Mouse (Mus musculus) heart, embryonic 10.5 days (tissue): ENCODE measurements at regions not wholly inside any gene's neighbourhood (a gene's known extent, or its start where the extent isn't known, plus 50 kb on each side); places are given as distances from the start of the nearest gene placed in this dataset.

Source experiments
- DNase-seq: peaks from one replicate; pipeline ENCODE4 v3.0.0-alpha.2; 2017; ENCODE audit warnings: low spot score
- H3K27ac ChIP-seq: fragments of 300-500 bp; sonication (generic); 2 replicates; pipeline ENCODE4 v1.5.1; 2016; ENCODE audit warnings: mild to moderate bottlenecking
- H3K27me3 ChIP-seq: fragments of 300-500 bp; sonication (generic); 2 replicates; pipeline ENCODE4 v1.6.1; 2016; ENCODE audit warnings: mild to moderate bottlenecking; ENCODE audit not compliant: poor library complexity, insufficient read depth, severe bottlenecking
- H3K36me3 ChIP-seq: fragments of 300-500 bp; sonication (generic); 2 replicates; pipeline ENCODE4 v1.6.1; 2016; ENCODE audit warnings: mild to moderate bottlenecking, moderate library complexity
- H3K4me1 ChIP-seq: fragments of 300-500 bp; sonication (generic); 2 replicates; pipeline ENCODE4 v1.6.1; 2016; ENCODE audit warnings: mild to moderate bottlenecking
- H3K4me3 ChIP-seq: fragments of 300-500 bp; sonication (generic); 2 replicates; pipeline ENCODE4 v1.5.1; 2016; ENCODE audit warnings: mild to moderate bottlenecking, moderate library complexity
- H3K9me3 ChIP-seq: fragments of 300-500 bp; sonication (generic); 2 replicates; pipeline ENCODE4 v1.6.1; 2016; ENCODE audit warnings: mild to moderate bottlenecking, moderate library complexity
- WGBS: fragments of 180-500 bp; shearing (Covaris S2); methylation state at CpG from one replicate; pipeline ENCODE4 v1.1.7; 2016; 5-methylcytosine and 5-hydroxymethylcytosine counted together

DNA sequence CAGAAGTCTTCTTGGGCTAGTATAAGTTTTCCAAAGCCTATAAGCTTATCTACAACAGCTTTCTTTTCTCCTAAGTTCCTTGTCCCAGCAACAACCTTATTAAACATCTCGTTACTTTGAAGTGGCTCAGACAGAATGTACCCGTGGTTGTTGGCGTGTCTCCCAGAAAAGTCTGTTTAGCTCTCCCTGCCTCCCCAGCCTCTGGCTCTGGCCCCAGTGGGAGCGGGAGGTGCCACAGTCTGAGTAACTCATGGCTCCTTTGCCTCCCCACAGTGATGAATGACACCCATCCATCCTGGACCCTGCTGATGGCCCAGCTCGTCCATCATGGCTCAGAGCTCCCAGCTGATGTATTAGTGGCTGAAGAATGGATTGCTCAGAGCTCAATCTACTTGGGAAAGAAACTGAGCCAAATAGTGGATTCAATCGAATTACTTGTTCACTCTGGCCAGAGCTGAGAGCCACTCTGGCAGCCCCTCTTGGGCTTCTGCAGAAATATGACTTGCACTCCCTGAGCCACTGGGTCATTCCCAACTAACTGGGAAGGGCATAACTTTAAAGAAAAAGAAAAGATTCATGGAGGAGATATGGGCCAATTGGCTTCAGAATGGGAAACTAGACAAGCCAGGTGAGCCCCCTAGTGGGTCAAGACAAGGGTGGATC lies 170.5 kb downstream of the Dhx35 start:
- Histone ChIP-seq H3K27me3 (no peaks in the 10 kb centered on the region), H3K9me3 (no peaks in the 10 kb centered on the region), H3K36me3 (no peaks in the 10 kb centered on the region), H3K4me3 (no peak overlapping the region), H3K27ac (no peak overlapping the region), H3K4me1 (no peaks in the 10 kb centered on the region)
- 78% methylated on average over 6 of the region's 6 CpGs for WGBS
- no peak for DNase-seq

DNA sequence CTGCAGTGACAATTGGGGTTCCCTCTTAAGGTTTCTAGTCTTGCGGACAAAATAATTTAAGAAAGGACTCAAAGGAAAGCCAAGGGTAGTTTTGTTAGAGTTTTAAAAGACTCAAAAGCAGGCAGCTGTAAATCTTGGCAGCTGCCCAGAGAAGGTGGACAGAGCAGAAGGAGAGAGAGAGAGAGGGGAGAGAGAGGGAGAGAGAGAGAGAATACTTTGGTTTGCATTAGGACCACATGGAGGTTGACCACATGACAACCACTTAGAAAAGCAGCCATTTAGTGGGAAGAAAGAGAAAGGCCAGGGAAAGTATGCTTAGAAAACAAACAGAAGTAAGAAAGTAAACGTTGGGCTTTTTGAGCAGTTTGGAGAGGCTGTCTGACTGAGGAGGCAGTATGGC lies 177.6 kb downstream of the Dhx35 start:
- no peaks in the 10 kb centered on the region for H3K27me3 ChIP-seq
- H3K36me3 ChIP-seq, result no peaks in the 10 kb centered on the region
- 62% methylated on average over 2 of the region's 2 CpGs for WGBS
- H3K9me3 ChIP-seq, result no peaks in the 10 kb centered on the region
- no peak for DNase-seq
- no peak overlapping the region for H3K4me3 ChIP-seq
- H3K27ac ChIP-seq, result no peak overlapping the region
- no peaks in the 10 kb centered on the region for H3K4me1 ChIP-seq

DNA sequence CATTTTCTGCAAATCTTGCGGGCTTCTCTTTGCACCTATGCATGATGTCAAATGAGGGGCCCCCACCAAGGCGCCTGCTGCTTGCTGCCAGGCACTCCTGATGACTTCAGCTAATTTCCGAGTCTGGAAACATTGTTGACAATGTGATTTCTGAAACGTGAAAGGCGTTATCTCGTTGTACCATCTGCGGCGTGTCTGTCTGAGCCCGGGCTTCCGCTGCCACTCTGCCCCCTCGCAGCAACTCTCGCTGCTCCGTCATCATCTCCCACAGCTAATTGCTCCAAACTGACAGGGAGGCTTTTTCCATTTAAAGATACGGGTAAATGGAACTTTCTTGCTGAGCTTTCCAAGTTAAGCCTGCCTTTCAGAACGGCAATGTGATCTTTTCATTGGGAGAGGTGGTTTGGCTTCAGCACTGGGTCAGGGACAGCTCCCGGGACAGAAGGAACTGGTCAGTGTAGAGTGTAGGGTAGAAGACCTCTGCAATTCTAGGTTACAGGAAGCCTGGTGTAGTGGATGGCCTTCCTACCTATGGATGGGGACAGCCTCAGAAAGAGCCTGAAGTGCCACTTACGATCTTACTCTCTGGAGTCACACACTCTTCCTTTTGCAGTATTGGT lies 191.0 kb downstream of the Dhx35 start:
- DNase-seq, result no peak
- Histone ChIP-seq H3K36me3 (no peaks in the 10 kb centered on the region), H3K4me1 (no peaks in the 10 kb centered on the region), H3K27ac (no peak overlapping the region), H3K9me3 (no peaks in the 10 kb centered on the region), H3K27me3 (no peaks in the 10 kb centered on the region), H3K4me3 (no peak overlapping the region)
- WGBS, result 70% methylated on average over 17 of the region's 17 CpGs

DNA sequence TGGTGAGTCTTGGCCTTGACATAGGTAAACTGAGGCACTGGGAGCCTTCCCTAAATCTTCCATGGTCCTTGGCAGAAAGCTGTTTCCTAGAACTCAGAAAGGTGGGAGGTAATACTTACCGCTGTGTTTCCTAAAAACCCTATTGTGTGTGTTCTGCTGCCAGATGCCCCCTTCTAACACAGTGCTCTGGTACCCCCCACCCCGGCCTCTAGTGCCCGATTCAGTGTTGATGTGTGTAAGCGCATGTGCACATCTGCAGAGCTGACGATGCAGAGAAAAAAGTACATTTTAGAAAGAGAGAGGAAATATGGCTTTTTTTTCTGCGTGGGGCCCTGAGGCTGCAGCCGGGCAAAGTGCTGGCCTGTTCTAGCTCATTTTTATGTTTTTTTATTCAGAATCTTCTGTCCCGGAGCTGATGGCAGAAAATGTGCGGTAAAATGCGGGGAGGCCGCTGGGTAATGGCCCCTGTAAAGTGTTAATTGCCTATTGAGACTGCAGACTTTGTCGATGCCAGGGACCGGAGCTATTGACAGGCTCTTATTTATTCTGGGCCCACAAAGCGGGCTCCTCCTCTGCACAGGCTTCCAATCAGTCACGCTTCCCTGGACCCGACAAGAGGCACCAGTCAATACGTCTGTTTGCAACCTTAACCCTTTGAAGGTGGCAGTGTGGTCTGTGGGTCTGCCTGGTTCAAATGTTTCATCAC lies 208.0 kb downstream of the Dhx35 start:
- Histone ChIP-seq H3K27ac (no peak overlapping the region), H3K4me1 (no peaks in the 10 kb centered on the region), H3K9me3 (no peaks in the 10 kb centered on the region), H3K27me3 (no peaks in the 10 kb centered on the region), H3K4me3 (no peak overlapping the region), H3K36me3 (no peaks in the 10 kb centered on the region)
- WGBS, result 57% methylated on average over 17 of the region's 17 CpGs
- no peak for DNase-seq

DNA sequence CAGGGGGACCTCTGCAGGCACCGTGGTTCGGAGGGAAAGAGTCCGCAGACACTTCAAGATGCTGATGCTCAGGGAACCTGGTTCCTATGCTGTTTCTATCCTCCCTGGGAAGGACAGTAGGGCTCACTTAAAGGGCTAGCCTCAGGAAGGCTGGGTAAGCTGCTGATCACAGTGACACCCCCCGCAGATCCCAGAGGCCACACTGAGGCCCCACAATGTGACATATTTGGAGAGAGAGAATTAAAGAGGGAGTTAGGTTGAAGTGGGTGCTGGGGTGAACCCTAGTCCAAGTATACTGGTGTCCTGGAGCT lies 208.5 kb downstream of the Dhx35 start:
- Histone ChIP-seq H3K4me1 (no peaks in the 10 kb centered on the region), H3K4me3 (no peak overlapping the region), H3K27ac (no peak overlapping the region), H3K27me3 (no peaks in the 10 kb centered on the region), H3K36me3 (no peaks in the 10 kb centered on the region), H3K9me3 (no peaks in the 10 kb centered on the region)
- 66% methylated on average over 4 of the region's 4 CpGs for WGBS
- no peak for DNase-seq

DNA sequence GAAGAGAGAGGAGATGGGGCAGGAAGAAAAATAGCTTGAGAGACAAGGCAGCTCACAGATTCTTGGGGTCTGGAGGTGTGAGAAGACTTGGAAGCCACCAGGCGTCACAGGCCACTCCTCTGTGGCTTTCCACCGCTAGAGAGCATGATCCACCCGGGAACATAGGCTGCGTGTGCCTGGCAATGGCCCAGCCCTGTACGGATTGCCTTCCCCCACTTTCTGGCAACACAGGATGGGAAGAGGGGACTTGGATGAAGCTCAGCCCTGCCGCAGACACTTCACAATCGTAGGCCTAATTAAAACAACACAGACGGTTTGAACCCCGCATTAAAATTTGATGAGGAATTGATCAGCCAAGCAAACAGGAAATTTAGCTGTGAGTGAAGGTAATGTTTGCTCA lies 209.8 kb downstream of the Dhx35 start:
- no peaks in the 10 kb centered on the region for H3K27me3 ChIP-seq
- no peaks in the 10 kb centered on the region for H3K36me3 ChIP-seq
- H3K4me3 ChIP-seq, result no peak overlapping the region
- H3K27ac ChIP-seq, result no peak overlapping the region
- WGBS, result 77% methylated on average over 9 of the region's 9 CpGs
- DNase-seq, result no peak
- no peaks in the 10 kb centered on the region for H3K4me1 ChIP-seq
- H3K9me3 ChIP-seq, result no peaks in the 10 kb centered on the region

DNA sequence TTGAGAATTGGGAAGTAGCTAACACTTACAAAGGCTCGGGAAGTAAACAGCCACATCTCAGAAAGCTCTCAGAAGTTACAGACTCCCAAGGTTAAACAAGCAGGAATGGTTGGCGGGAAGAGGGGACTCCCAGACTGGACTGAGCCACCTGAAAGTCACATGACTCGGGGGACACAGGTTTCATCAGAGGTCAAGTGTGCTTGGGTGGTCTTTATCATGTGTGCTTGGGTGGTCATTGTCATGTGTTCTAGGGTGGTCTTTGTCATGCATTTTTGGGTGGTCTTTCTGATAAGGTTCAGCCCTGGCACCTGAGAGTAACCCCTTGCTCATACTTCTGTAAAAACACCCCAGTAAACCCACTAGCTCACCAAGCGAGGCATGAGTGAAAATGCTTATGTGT lies 218.1 kb downstream of the Dhx35 start:
- 79% methylated on average over 4 of the region's 4 CpGs for WGBS
- Histone ChIP-seq H3K36me3 (no peaks in the 10 kb centered on the region), H3K9me3 (no peaks in the 10 kb centered on the region), H3K27me3 (no peaks in the 10 kb centered on the region), H3K4me3 (no peak overlapping the region), H3K27ac (no peak overlapping the region), H3K4me1 (no peaks in the 10 kb centered on the region)
- DNase-seq, result no peak

DNA sequence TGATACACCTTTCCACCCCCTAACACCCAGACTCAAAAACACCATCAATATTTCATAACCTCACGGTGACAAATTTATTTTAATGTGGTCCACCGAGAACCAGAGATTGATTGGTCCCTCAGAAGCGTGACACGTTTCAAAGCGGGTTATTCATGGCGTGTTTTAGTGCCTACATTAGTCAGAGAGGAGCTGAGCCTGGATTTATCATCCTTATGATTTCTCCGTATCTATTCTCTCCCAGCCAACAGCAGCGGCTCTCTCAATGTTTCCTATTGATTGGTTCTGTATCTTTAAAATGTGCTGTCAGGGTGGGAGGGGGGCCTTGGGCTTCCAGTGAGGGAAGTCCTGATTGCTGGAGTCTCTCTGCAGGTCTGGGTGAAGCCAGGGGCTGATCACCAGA lies 219.9 kb downstream of the Dhx35 start:
- no peak for DNase-seq
- no peaks in the 10 kb centered on the region for H3K27me3 ChIP-seq
- WGBS, result 82% methylated on average over 8 of the region's 8 CpGs
- H3K4me3 ChIP-seq, result no peak overlapping the region
- H3K4me1 ChIP-seq, result peaks cover 1% of the 10 kb centered on the region
- H3K27ac ChIP-seq, result no peak overlapping the region
- H3K36me3 ChIP-seq, result no peaks in the 10 kb centered on the region
- no peaks in the 10 kb centered on the region for H3K9me3 ChIP-seq

DNA sequence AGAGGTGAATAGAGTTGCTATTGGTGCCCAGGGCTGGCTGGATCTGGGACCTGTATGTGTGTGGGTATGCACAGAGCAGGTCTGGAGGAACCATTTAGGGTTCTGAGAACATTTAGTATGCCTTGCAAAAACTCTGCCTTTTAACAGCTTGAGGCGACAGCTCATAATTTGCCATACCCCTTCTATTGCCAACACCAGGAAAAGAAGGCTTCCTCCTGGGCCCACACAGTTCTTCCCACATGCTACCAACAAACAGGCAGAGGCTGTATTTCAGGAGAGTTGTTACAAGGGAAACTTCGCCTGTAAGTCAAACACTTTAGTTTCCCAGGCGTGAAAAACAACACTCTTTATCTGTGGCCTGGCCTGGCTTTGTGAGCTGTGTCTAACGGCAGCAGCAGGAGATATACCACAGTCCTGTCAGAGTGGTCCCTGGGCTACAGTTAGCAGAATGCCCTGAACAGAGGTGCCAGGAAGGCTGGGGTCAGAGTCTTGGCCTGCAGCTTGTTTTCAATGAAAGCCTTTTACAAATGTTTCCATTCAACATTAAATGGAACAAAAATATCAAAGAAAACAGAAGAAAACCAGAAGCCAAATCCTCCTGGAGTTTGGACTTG lies 225.4 kb downstream of the Dhx35 start:
- peak overlapping the region; percentile 24; the same call in 1 of the 2 replicates for H3K27ac ChIP-seq
- 30% methylated on average over 4 of the region's 4 CpGs for WGBS
- no peak for DNase-seq

DNA sequence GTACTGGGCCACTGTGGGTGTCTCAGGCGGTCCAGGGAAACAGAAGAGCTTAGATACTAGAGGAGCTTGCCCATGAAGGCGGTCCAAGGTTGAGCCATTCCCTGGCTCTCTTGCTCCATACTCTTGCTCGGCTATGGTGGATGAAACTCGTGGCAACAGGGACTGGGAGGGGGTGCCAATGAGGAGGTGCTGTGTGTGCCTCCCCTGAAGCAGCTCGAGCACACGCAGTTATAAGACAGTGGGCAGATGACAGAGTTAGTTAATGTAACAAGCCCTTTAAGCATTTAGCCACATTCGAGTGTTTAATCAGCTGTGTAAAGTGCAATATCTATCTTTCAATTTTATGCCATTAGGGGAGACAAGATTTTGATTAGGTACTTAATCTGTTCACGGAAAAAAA lies 237.5 kb downstream of the Dhx35 start:
- Histone ChIP-seq H3K36me3 (no peaks in the 10 kb centered on the region), H3K27ac (no peak overlapping the region), H3K27me3 (peaks cover 8% of the 10 kb centered on the region; the same call in 1 of the 2 replicates), H3K4me3 (no peak overlapping the region), H3K4me1 (no peaks in the 10 kb centered on the region), H3K9me3 (no peaks in the 10 kb centered on the region)
- whole genome bisulfite sequencing, result 80% methylated on average over 8 of the region's 8 CpGs
- DNase-seq, result no peak

More for the DNA sequence above, 225.4 kb downstream of the Dhx35 start:
- H3K4me1 ChIP-seq, result peaks cover 10% of the 10 kb centered on the region
- H3K4me3 ChIP-seq, result no peak overlapping the region
- H3K9me3 ChIP-seq, result no peaks in the 10 kb centered on the region
- H3K36me3 ChIP-seq, result no peaks in the 10 kb centered on the region
- no peaks in the 10 kb centered on the region for H3K27me3 ChIP-seq

DNA sequence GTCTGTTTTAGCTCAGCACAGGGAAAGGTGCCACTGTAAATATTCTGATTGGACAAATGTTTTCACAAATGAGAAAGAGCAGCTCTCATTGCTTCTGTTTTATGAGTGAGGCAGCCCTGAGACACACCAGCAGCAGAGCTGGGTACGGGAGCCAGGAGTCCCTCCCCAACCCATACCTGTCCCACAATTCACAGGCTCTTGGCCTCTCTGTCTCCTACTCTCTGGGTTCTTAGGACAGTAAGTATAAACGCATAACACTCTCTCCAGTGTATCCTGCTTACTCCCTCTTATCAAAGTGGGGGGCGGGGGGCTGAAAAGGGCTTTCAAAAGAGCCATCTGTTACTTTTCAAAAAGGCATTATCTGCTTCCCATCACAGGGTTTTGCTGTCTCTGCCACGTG lies 245.3 kb downstream of the Dhx35 start:
- DNase-seq, result no peak

DNA sequence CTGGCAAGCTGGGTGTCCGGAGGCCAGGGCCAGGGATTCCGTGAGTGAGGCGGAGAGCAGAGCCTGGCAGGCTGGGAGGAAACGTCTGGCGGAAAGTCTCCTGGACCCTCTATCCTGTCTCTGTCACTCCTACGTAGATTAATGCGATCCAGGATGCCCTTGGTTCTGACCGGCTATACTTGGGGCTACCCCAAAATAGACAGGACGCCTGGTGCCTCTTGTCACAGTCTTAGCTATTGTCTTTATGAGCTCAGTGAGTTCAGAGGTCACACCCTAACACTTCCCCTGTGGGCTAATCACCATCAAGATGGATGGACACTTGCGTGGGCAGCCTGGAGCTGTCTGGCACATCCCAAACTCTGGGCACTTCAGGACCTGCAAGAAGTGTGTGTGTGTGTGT lies 258.9 kb downstream of the Dhx35 start:
- H3K4me3 ChIP-seq, result no peak overlapping the region
- H3K36me3 ChIP-seq, result no peaks in the 10 kb centered on the region
- WGBS, result 45% methylated on average over 10 of the region's 10 CpGs
- no peak for DNase-seq
- H3K9me3 ChIP-seq, result no peaks in the 10 kb centered on the region
- no peak overlapping the region for H3K27ac ChIP-seq
- peaks cover 11% of the 10 kb centered on the region; the same call in 1 of the 2 replicates for H3K4me1 ChIP-seq
- no peaks in the 10 kb centered on the region for H3K27me3 ChIP-seq

More for the DNA sequence above, 245.3 kb downstream of the Dhx35 start:
- Histone ChIP-seq H3K9me3 (no peaks in the 10 kb centered on the region), H3K36me3 (no peaks in the 10 kb centered on the region), H3K4me3 (no peak overlapping the region), H3K27ac (no peak overlapping the region), H3K4me1 (peaks cover 8% of the 10 kb centered on the region), H3K27me3 (peaks cover 4% of the 10 kb centered on the region; the same call in 1 of the 2 replicates)
- WGBS, result 10% methylated on average over 4 of the region's 4 CpGs

DNA sequence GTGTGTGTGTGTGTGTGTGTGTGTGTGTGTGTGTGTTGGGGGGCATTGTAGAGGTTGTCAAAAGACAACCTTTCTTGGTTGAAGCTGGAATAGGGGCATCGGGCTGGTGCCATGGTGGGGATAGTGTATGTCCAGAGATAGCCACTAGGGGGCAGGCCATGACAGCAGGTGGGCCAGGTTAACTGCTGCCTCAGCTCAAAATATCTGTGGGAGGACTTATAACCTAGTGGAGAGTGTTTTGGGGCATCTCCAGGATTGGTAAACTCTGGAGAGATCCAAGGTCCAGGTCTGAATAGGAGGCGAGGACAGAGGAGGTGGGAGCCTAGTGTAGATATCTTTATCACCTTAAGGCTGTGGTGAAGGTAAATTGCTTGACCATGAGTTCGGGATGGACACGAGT lies 259.3 kb downstream of the Dhx35 start:
- H3K4me3 ChIP-seq, result no peak overlapping the region
- no peaks in the 10 kb centered on the region for H3K9me3 ChIP-seq
- peaks cover 11% of the 10 kb centered on the region; the same call in 1 of the 2 replicates for H3K4me1 ChIP-seq
- no peak overlapping the region for H3K27ac ChIP-seq
- 72% methylated on average over 4 of the region's 4 CpGs for WGBS
- no peaks in the 10 kb centered on the region for H3K27me3 ChIP-seq
- DNase-seq, result no peak
- H3K36me3 ChIP-seq, result no peaks in the 10 kb centered on the region
